Comparison of ENCODE assay signal across 24 mouse cellular contexts in the genomic region with DNA sequence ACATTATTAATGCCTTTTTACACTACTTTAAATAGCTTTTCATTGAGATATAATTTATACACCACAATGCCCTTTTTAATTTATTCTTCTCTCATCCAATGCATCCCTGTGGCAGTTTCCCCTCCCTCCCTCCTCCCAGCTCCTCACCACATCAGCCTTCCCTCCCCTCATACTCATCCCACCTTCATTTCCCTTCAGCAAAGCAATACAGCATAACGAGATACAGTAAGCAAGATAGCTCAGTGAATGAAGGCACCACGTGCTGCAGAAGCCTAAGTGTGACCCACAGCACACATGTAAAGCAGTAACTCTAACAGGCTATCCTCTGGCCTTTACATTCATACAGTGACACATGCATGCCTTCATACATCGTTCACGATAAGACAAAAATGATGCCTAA. TPM values are rescaled to one million over a fixed set of nuclear protein-coding genes. Genes with fewer than 3 reads are reported as not detected.
DNase-seq lines count a peak whose midpoint lies in the region; ATAC-seq lines count a peak whose summit lies in the region.
"Had no signal": no experiment of that assay in that cellular context is flagged by ENCODE, and none has a peak within 500 bp of the region (broad histone marks: within the 10 kb centered on the region; RNA-seq: fewer than 3 reads in every experiment).

No protein-coding gene starts in this region.

- H3K4me3 ChIP-seq in forebrain, embryonic 16.5 days (replicated peaks; ENCODE audit: low read length): no peak overlapping the region
- H3K4me3 ChIP-seq in forebrain, embryonic 10.5 days: no peak overlapping the region
- no peak overlapping the region for H3K4me3 ChIP-seq in hindbrain, embryonic 14.5 days (replicated peaks; ENCODE audit: low read length)
- no peak overlapping the region for H3K4me3 ChIP-seq in hindbrain, embryonic 11.5 days (ENCODE audit: low read depth, low read length)
- no peak overlapping the region for H3K4me3 ChIP-seq in midbrain, embryonic 15.5 days
- H3K4me3 ChIP-seq in midbrain, embryonic 10.5 days: no peak overlapping the region
- no peak overlapping the region for H3K4me3 ChIP-seq in neural tube, embryonic 14.5 days (ENCODE audit: low read depth, low read length)
- H3K4me3 ChIP-seq: forebrain, embryonic 15.5 days; heart, adult 2 months; heart, embryonic 10.5 days; heart, embryonic 13.5 days; hindbrain, embryonic 15.5 days had no signal

- peak; percentile 73 for ATAC-seq in forebrain, embryonic 16.5 days
- ATAC-seq in hindbrain, embryonic 14.5 days (ENCODE audit: low FRiP score): peak; percentile 40; the same call in 1 of the 2 replicates
- no peak for ATAC-seq in hindbrain, embryonic 11.5 days (ENCODE audit: low FRiP score)
- ATAC-seq in midbrain, embryonic 15.5 days (replicated peaks): 0 out of 2 replicates have a peak, but pooled peaks have one; percentile 27
- ATAC-seq in neural tube, embryonic 14.5 days (ENCODE audit: low read depth): peak; percentile 58
- ATAC-seq: forebrain, embryonic 15.5 days; inflammation-experienced regulatory T-cells, adult 6 months; intestine, embryonic 16.5 days; Patski had no signal

- no peak overlapping the region for H3K4me2 ChIP-seq in forebrain, embryonic 16.5 days (ENCODE audit: low read length)
- no peak overlapping the region for H3K4me2 ChIP-seq in hindbrain, embryonic 14.5 days (replicated peaks)
- no peak overlapping the region for H3K4me2 ChIP-seq in hindbrain, embryonic 11.5 days (replicated peaks; ENCODE audit: low read depth, low read length)
- no peak overlapping the region for H3K4me2 ChIP-seq in midbrain, embryonic 15.5 days
- H3K4me2 ChIP-seq in neural tube, embryonic 14.5 days (ENCODE audit: low read depth, low read length): no peak overlapping the region
- H3K4me2 ChIP-seq: forebrain, embryonic 15.5 days; heart, embryonic 13.5 days; hindbrain, embryonic 15.5 days had no signal

- no peaks in the 10 kb centered on the region for H3K9me3 ChIP-seq in forebrain, embryonic 16.5 days (ENCODE audit: control insufficient read depth, low read length)
- H3K9me3 ChIP-seq in forebrain, embryonic 10.5 days: no peaks in the 10 kb centered on the region
- H3K9me3 ChIP-seq in hindbrain, embryonic 14.5 days (ENCODE audit: control insufficient read depth, low read length): no peaks in the 10 kb centered on the region
- H3K9me3 ChIP-seq in hindbrain, embryonic 11.5 days (ENCODE audit: control insufficient read depth, low read length): no peaks in the 10 kb centered on the region
- H3K9me3 ChIP-seq in midbrain, embryonic 15.5 days: no peaks in the 10 kb centered on the region
- no peaks in the 10 kb centered on the region for H3K9me3 ChIP-seq in midbrain, embryonic 10.5 days (replicated peaks)
- H3K9me3 ChIP-seq in neural tube, embryonic 14.5 days (ENCODE audit: control insufficient read depth, low read length): no peaks in the 10 kb centered on the region
- H3K9me3 ChIP-seq: forebrain, embryonic 15.5 days; heart, embryonic 10.5 days; heart, embryonic 13.5 days; hindbrain, embryonic 15.5 days had no signal

- H3K27me3 ChIP-seq in forebrain, embryonic 16.5 days (replicated peaks; ENCODE audit: control insufficient read depth, insufficient read depth, low read length): no peaks in the 10 kb centered on the region
- H3K27me3 ChIP-seq in forebrain, embryonic 10.5 days (ENCODE audit: poor library complexity, severe bottlenecking): no peaks in the 10 kb centered on the region
- H3K27me3 ChIP-seq in hindbrain, embryonic 14.5 days (ENCODE audit: control insufficient read depth, insufficient read depth, low read length): no peaks in the 10 kb centered on the region
- H3K27me3 ChIP-seq in hindbrain, embryonic 11.5 days (ENCODE audit: control insufficient read depth, insufficient read depth, low read length): no peaks in the 10 kb centered on the region
- no peaks in the 10 kb centered on the region for H3K27me3 ChIP-seq in midbrain, embryonic 15.5 days (replicated peaks)
- no peaks in the 10 kb centered on the region for H3K27me3 ChIP-seq in midbrain, embryonic 10.5 days (ENCODE audit: low read depth, poor library complexity, severe bottlenecking)
- H3K27me3 ChIP-seq in neural tube, embryonic 14.5 days (ENCODE audit: control insufficient read depth, insufficient read depth, low read length): no peaks in the 10 kb centered on the region
- H3K27me3 ChIP-seq: forebrain, embryonic 15.5 days; heart, embryonic 13.5 days; hindbrain, embryonic 15.5 days; Patski had no signal

- no peaks in the 10 kb centered on the region for H3K36me3 ChIP-seq in forebrain, embryonic 16.5 days (ENCODE audit: control insufficient read depth, insufficient read depth)
- H3K36me3 ChIP-seq in forebrain, embryonic 10.5 days (replicated peaks): no peaks in the 10 kb centered on the region; the same call in 1 of the 2 replicates
- peaks cover 3% of the 10 kb centered on the region; the same call in 1 of the 2 replicates for H3K36me3 ChIP-seq in hindbrain, embryonic 14.5 days (replicated peaks; ENCODE audit: control insufficient read depth, insufficient read depth)
- no peaks in the 10 kb centered on the region for H3K36me3 ChIP-seq in hindbrain, embryonic 11.5 days (ENCODE audit: control insufficient read depth, insufficient read depth, low read length)
- no peaks in the 10 kb centered on the region for H3K36me3 ChIP-seq in midbrain, embryonic 15.5 days (replicated peaks)
- no peaks in the 10 kb centered on the region for H3K36me3 ChIP-seq in midbrain, embryonic 10.5 days
- H3K36me3 ChIP-seq in neural tube, embryonic 14.5 days (ENCODE audit: control insufficient read depth, insufficient read depth, low read length): no peaks in the 10 kb centered on the region; the same call in 1 of the 2 replicates
- H3K36me3 ChIP-seq: forebrain, embryonic 15.5 days; heart, embryonic 10.5 days; heart, embryonic 13.5 days had no signal

- no peak overlapping the region for H3K27ac ChIP-seq in forebrain, embryonic 16.5 days (ENCODE audit: low read length)
- no peak overlapping the region for H3K27ac ChIP-seq in forebrain, embryonic 10.5 days
- no peak overlapping the region for H3K27ac ChIP-seq in hindbrain, embryonic 14.5 days
- no peak overlapping the region for H3K27ac ChIP-seq in hindbrain, embryonic 11.5 days (ENCODE audit: low read depth, low read length)
- no peak overlapping the region for H3K27ac ChIP-seq in midbrain, embryonic 15.5 days
- H3K27ac ChIP-seq in midbrain, embryonic 10.5 days (replicated peaks): no peak overlapping the region
- H3K27ac ChIP-seq in neural tube, embryonic 14.5 days (ENCODE audit: low read depth, low read length): no peak overlapping the region
- H3K27ac ChIP-seq: forebrain, embryonic 15.5 days; heart, adult 2 months; heart, embryonic 10.5 days; heart, embryonic 13.5 days; hindbrain, embryonic 15.5 days had no signal

- H3K9ac ChIP-seq in forebrain, embryonic 16.5 days (replicated peaks; ENCODE audit: low read depth, low read length): no peak overlapping the region
- no peak overlapping the region for H3K9ac ChIP-seq in hindbrain, embryonic 14.5 days
- H3K9ac ChIP-seq in hindbrain, embryonic 11.5 days (ENCODE audit: low read depth, low read length): no peak overlapping the region
- H3K9ac ChIP-seq in midbrain, embryonic 15.5 days: no peak overlapping the region
- H3K9ac ChIP-seq in neural tube, embryonic 14.5 days (replicated peaks; ENCODE audit: low read depth, low read length): no peak overlapping the region
- H3K9ac ChIP-seq: forebrain, embryonic 15.5 days; heart, embryonic 13.5 days; hindbrain, embryonic 15.5 days had no signal

- no peak for DNase-seq in forebrain, embryonic 10.5 days (ENCODE audit: extremely low spot score, low spot score)
- DNase-seq in hindbrain, embryonic 14.5 days (ENCODE audit: low spot score): no peak
- no peak for DNase-seq in hindbrain, embryonic 11.5 days (ENCODE audit: low spot score)
- no peak for DNase-seq in midbrain, embryonic 10.5 days (ENCODE audit: low spot score)
- no peak for DNase-seq in testis, postnatal 14 days (ENCODE audit: low spot score)
- DNase-seq: adrenal gland, postnatal 10 days; adrenal gland, postnatal 36 days; cerebellum, adult 18-20 months; cerebellum, adult 9-10 months; cerebellum, postnatal 14 days; gastrocnemius, postnatal 36 days; heart, adult 2 months; heart, postnatal 14 days; heart, postnatal 4 days had no signal

- no peaks in the 10 kb centered on the region for H3K4me1 ChIP-seq in forebrain, embryonic 16.5 days (replicated peaks; ENCODE audit: control insufficient read depth, insufficient read depth, low read length)
- no peaks in the 10 kb centered on the region for H3K4me1 ChIP-seq in forebrain, embryonic 10.5 days
- no peaks in the 10 kb centered on the region for H3K4me1 ChIP-seq in hindbrain, embryonic 14.5 days (replicated peaks; ENCODE audit: control insufficient read depth, insufficient read depth, low read length)
- H3K4me1 ChIP-seq in hindbrain, embryonic 11.5 days (replicated peaks; ENCODE audit: control insufficient read depth, insufficient read depth, low read length): no peaks in the 10 kb centered on the region
- no peaks in the 10 kb centered on the region for H3K4me1 ChIP-seq in midbrain, embryonic 15.5 days
- no peaks in the 10 kb centered on the region for H3K4me1 ChIP-seq in midbrain, embryonic 10.5 days
- H3K4me1 ChIP-seq in neural tube, embryonic 14.5 days (ENCODE audit: control insufficient read depth, insufficient read depth, low read length): no peaks in the 10 kb centered on the region
- H3K4me1 ChIP-seq: forebrain, embryonic 15.5 days; heart, embryonic 10.5 days; heart, embryonic 13.5 days; hindbrain, embryonic 15.5 days had no signal

- 71% methylated on average over 4 of the region's 4 CpGs for WGBS in forebrain, embryonic 16.5 days
- 92% methylated on average over 4 of the region's 4 CpGs for WGBS in forebrain, embryonic 10.5 days
- WGBS in hindbrain, embryonic 14.5 days: 81% methylated on average over 4 of the region's 4 CpGs
- WGBS in hindbrain, embryonic 11.5 days: 91% methylated on average over 4 of the region's 4 CpGs
- WGBS in midbrain, embryonic 15.5 days: 75% methylated on average over 4 of the region's 4 CpGs
- 92% methylated on average over 4 of the region's 4 CpGs for WGBS in midbrain, embryonic 10.5 days
- 80% methylated on average over 4 of the region's 4 CpGs for WGBS in neural tube, embryonic 14.5 days

RNA-seq across cellular contexts. Expression of gene Ahi1, which starts 56.5 kb away (rescaled TPM):
- polyA plus RNA-seq in forebrain, embryonic 16.5 days (2015; fragmentation: Nextera tagmentation; extraction: Ambion mirVana): 62.4 and 79.6 TPM in 2 replicates
- 16.8 and 17.9 TPM in 2 replicates for polyA plus RNA-seq in forebrain, embryonic 10.5 days (2016; fragmentation: Nextera tagmentation; extraction: Ambion mirVana)
- 119 and 150 TPM in 2 replicates for polyA plus RNA-seq in hindbrain, embryonic 14.5 days (2014; fragmentation: Nextera tagmentation; extraction: Ambion mirVana)
- polyA plus RNA-seq in hindbrain, embryonic 11.5 days (2014; fragmentation: Nextera tagmentation; extraction: Ambion mirVana): 23.1 and 23.2 TPM in 2 replicates
- polyA plus RNA-seq in midbrain, embryonic 15.5 days (2015; fragmentation: Nextera tagmentation; extraction: Ambion mirVana): 107 and 117 TPM in 2 replicates
- polyA plus RNA-seq in midbrain, embryonic 10.5 days (2016; fragmentation: Nextera tagmentation; extraction: Ambion mirVana): 17.8 and 21.0 TPM in 2 replicates
- polyA plus RNA-seq in neural tube, embryonic 14.5 days (2014; fragmentation: Nextera tagmentation; extraction: Ambion mirVana): 130 and 150 TPM in 2 replicates
